Mouse (Mus musculus) midbrain, embryonic 12.5 days (tissue): ENCODE measurements around the gene Vash2. TPM values are rescaled to one million over a fixed set of nuclear protein-coding genes. Genes with fewer than 3 reads are reported as not detected.

ENCODE experiments used
- ATAC-seq: fragments of 200-750 bp; cut with Nextera tagmentation; 2 replicates; pipeline ENCODE4 v1.8.0; 2017; ENCODE audit warnings: low read depth, moderate TSS enrichment, moderate library complexity; ENCODE audit not compliant: low FRiP score
- H3K27ac ChIP-seq: fragments of 300-500 bp; sonication (generic); replicated peaks from 2 replicates; pipeline ENCODE4 v1.5.1; 2016; ENCODE audit warnings: mild to moderate bottlenecking
- H3K27me3 ChIP-seq: fragments of 300-500 bp; sonication (generic); 2 replicates; pipeline ENCODE4 v1.6.1; 2016; ENCODE audit warnings: mild to moderate bottlenecking
- H3K36me3 ChIP-seq: fragments of 300-500 bp; sonication (generic); 2 replicates; pipeline ENCODE4 v1.6.1; 2016
- H3K4me1 ChIP-seq: fragments of 300-500 bp; sonication (generic); 2 replicates; pipeline ENCODE4 v1.6.1; 2016
- H3K4me2 ChIP-seq: fragments of 300-500 bp; sonication (generic); replicated peaks from 2 replicates; pipeline ENCODE4 v1.6.1; 2016; ENCODE audit warnings: mild to moderate bottlenecking, moderate library complexity
- H3K4me3 ChIP-seq: fragments of 300-500 bp; sonication (generic); 2 replicates; pipeline ENCODE4 v1.5.1; 2016; ENCODE audit warnings: mild to moderate bottlenecking
- H3K9ac ChIP-seq: fragments of 300-500 bp; sonication (generic); replicated peaks from 2 replicates; pipeline ENCODE4 v1.6.1; 2016; ENCODE audit warnings: mild to moderate bottlenecking, moderate library complexity
- H3K9me3 ChIP-seq: fragments of 300-500 bp; sonication (generic); 2 replicates; pipeline ENCODE4 v1.6.1; 2016; ENCODE audit warnings: mild to moderate bottlenecking
- WGBS: fragments of 180-500 bp; shearing (Covaris S2); methylation state at CpG from one replicate; pipeline ENCODE4 v1.1.7; 2016; 5-methylcytosine and 5-hydroxymethylcytosine counted together
- polyA plus RNA-seq: library from polyadenylated mRNA; unstranded; fragments of >200 nt; fragmentation: Nextera tagmentation; extraction: Ambion mirVana; gene quantifications from 2 replicates; pipeline ENCODE4 v1.2.1, GENCODE M21; 2016

The Vash2 gene
- polyA plus RNA-seq, 1 experiment from 2014 or later = 67.2 TPM

DNA sequence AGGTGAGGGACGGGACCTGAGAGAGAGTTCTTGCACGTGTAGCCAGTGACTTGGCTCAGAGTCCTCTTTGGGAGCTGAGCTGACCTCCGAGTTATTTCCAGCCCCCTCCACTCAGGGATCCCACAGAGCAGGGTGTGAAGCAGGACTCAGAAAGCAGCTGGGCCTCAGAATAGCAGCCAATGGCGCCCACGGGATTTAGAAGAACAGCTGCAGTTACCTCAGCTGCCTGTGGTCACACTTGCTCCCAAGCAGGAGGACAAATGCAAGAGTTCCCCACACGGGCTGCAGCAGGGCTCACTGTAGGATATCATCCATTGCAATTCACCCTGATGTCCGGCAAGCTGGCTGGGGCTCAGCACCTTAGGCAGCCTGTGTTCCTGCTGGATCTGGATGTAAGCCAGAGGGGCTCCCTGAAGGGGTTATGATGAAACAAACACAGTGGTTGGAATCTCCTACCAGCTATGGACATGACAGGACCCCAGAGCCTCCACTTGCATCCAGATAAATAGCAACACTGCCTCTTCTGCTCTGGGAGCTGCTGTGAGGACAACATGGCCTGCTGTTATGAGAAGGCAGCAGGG lies 6.4 kb downstream of the Vash2 start:
- no peaks in the 10 kb centered on the region for H3K27me3 ChIP-seq
- peaks cover 63% of the 10 kb centered on the region for H3K36me3 ChIP-seq
- 80% methylated on average over 7 of the region's 7 CpGs for WGBS
- H3K4me1 ChIP-seq = peaks cover 16% of the 10 kb centered on the region
- H3K4me2 ChIP-seq = no peak overlapping the region
- ATAC-seq = no peak
- no peaks in the 10 kb centered on the region for H3K9me3 ChIP-seq
- no peak overlapping the region for H3K27ac ChIP-seq
- no peak overlapping the region for H3K4me3 ChIP-seq
- H3K9ac ChIP-seq = no peak overlapping the region

DNA sequence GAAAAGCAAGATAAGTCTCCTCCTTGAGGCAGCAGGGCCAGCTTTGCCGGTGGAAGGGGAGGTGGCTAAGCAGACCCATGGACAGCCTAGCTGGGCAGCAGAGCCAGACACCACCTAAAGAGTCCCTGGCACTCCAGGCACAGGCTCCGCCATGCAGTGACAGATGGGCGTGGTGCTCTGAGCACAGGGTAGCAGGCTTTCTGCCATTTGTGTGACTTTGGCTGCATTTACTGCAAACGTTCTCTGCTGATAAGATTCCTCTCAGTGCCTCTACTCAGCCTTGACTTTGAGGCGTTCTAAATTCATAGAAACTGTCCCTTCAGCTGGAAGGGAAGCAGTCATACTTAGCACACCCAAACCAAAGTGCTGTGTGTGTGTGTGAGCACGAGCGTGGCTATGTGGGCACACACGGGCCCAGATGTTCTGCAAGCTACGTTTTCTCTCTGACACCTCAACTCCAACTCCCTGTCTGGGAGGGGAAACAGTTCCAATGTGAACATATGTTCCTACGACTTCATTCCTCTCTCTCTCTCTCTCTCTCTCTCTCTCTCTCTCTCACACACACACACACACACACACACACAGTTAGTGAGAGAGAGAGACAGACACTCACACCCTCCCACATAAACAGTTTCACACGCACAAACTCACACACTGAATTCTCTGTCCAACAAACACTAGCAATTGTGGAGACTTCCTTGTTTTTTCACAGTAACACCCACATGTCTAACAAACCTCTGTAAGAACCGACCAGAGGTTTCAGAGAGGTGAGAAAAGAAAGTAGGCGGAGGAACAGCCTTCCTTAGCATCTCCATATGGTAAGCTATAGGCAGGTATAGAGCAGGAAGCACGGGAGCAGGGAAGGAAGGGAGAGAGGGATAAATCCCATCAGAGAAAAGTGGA lies 7.1 kb downstream of the Vash2 start:
- WGBS = 91% methylated on average over 14 of the region's 14 CpGs
- Histone ChIP-seq H3K27ac (no peak overlapping the region), H3K9ac (no peak overlapping the region), H3K4me1 (peaks cover 9% of the 10 kb centered on the region), H3K27me3 (no peaks in the 10 kb centered on the region), H3K36me3 (peaks cover 67% of the 10 kb centered on the region), H3K9me3 (no peaks in the 10 kb centered on the region), H3K4me3 (no peak overlapping the region), H3K4me2 (no peak overlapping the region)
- no peak for ATAC-seq

DNA sequence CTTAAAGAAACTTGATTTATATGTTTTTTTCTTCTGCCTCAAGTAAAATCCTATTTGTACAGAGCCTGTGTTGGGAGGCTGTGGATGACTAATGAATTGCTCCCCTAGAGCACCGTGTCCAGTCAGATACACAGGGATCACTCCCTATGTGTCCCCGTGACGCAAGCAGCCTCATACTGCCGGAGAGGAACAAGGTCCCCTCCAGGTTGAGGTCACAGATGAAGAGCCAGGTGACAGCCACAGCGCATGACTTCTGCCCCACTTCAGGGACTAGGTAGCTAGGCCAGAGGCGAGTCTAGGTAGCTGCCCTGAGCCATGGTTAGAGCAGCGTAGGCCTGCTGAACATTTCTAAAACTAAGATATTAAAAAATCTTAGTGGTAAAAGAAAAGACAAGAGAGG lies 11.1 kb downstream of the Vash2 start:
- Histone ChIP-seq H3K4me1 (no peaks in the 10 kb centered on the region), H3K4me2 (no peak overlapping the region), H3K9me3 (no peaks in the 10 kb centered on the region), H3K27ac (no peak overlapping the region), H3K9ac (no peak overlapping the region), H3K4me3 (no peak overlapping the region), H3K27me3 (no peaks in the 10 kb centered on the region), H3K36me3 (peaks cover 83% of the 10 kb centered on the region)
- ATAC-seq = no peak
- WGBS = 96% methylated on average over 7 of the region's 7 CpGs

DNA sequence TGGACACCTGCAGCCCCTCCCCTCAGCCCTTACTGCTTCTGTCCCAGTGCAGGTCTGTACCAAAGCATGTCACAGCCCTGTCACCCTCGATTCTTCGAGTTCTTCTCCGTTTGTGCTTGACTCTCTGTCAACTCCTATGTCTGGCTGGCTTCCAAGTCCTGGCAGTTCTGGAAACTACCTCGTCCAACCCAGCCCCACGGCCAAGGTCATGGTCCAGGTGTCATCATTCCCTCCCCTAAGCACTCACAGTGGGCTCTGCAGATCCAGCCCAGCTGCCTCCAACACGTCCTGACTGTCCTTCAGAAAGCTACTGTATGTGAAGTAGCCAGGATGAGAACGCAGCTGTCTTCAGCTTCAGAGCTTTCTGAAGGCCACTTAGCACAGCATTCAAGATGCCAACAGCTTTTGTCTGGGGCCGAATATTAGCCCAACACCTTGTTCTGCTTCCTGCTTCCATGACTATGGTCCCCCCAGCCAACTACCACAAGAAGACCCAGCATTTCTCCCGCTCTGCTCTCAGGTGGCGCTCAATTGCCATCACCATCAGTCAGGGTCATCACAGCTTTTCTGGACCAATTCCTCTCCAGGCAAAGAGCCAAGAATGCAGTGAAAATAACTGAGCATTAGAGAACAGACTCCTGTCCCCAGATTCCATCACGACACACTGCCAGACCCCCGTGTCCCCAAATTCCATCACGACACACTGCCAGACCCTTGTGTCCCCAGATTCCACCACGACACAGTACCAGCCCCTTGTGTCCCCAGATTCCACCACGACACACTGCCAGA lies 13.9 kb downstream of the Vash2 start:
- Histone ChIP-seq H3K9me3 (no peaks in the 10 kb centered on the region), H3K4me3 (no peak overlapping the region), H3K9ac (no peak overlapping the region), H3K27ac (no peak overlapping the region), H3K36me3 (peaks cover 85% of the 10 kb centered on the region), H3K4me1 (no peaks in the 10 kb centered on the region), H3K4me2 (no peak overlapping the region), H3K27me3 (no peaks in the 10 kb centered on the region)
- WGBS = 94% methylated on average over 15 of the region's 15 CpGs
- ATAC-seq = no peak

DNA sequence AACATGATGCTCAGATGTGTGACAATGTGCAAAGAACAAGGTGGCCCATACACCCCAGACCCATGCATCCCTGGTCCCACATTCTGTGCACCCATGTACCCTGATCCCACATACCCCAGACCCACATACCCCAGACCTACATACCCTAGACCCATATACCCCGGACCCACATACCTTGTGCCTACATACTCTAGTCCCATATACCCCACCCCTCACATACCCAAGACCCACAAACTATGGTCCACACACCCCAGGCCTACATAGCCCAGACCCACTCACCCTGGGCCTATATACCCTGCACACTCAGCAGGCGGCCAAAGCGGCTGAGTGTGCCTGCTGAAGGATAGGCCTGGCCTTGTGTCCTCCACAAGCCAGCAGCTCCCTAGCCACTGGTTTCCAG lies 16.3 kb downstream of the Vash2 start:
- whole genome bisulfite sequencing = 95% methylated on average over 3 of the region's 3 CpGs
- no peak for ATAC-seq
- Histone ChIP-seq H3K27ac (no peak overlapping the region), H3K27me3 (no peaks in the 10 kb centered on the region), H3K4me3 (no peak overlapping the region), H3K4me2 (no peak overlapping the region), H3K36me3 (peaks cover 90% of the 10 kb centered on the region), H3K9ac (no peak overlapping the region), H3K9me3 (no peaks in the 10 kb centered on the region), H3K4me1 (no peaks in the 10 kb centered on the region)

DNA sequence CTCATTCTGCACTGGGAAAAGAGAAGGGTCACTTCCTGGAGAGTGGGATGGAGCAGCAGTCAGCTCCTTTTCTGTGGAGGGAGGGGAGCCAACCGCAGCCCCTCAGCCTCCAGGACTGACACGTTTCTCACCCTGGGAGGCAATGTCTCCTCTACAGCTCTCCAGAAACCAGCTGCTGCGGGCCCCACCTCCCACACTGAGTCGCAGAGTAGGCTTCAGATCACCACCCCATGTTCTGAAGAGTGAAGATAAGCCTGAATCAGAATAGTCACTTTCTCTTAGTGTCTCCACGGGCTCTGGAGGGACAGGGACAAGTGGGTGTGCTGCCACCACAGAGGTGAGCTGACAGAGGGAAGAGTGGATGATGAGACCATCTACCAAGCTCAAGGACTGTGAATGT lies 20.3 kb downstream of the Vash2 start:
- no peak overlapping the region for H3K4me2 ChIP-seq
- no peak overlapping the region for H3K9ac ChIP-seq
- peaks cover 93% of the 10 kb centered on the region for H3K36me3 ChIP-seq
- no peaks in the 10 kb centered on the region for H3K9me3 ChIP-seq
- no peaks in the 10 kb centered on the region for H3K27me3 ChIP-seq
- WGBS = 82% methylated on average over 5 of the region's 5 CpGs
- ATAC-seq = no peak
- no peaks in the 10 kb centered on the region for H3K4me1 ChIP-seq
- no peak overlapping the region for H3K27ac ChIP-seq
- H3K4me3 ChIP-seq = no peak overlapping the region

DNA sequence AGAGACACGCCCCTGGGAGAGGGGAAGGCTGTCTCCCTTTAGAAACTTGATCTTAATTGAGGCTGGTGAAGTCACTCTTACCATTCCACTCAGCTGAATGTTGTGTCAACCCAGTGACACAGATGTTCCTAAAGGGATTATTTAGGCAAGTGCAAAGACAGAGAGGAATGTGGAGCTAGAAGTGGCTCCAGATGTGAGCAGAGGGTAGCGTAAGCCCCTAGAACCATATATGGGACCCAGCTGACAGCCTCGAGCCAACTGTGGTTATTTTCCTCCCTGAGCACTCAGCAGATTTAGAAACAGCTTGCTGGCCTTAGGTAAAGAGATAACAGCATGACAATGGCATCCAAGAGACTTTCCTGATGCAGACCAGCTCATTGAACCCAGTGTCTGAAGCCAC lies 26.1 kb downstream of the Vash2 start:
- Histone ChIP-seq H3K9me3 (no peaks in the 10 kb centered on the region), H3K4me2 (no peak overlapping the region), H3K9ac (no peak overlapping the region), H3K27me3 (no peaks in the 10 kb centered on the region), H3K4me1 (no peaks in the 10 kb centered on the region), H3K4me3 (no peak overlapping the region), H3K27ac (no peak overlapping the region), H3K36me3 (peaks cover 93% of the 10 kb centered on the region)
- ATAC-seq = no peak
- 83% methylated on average over 3 of the region's 3 CpGs for WGBS

DNA sequence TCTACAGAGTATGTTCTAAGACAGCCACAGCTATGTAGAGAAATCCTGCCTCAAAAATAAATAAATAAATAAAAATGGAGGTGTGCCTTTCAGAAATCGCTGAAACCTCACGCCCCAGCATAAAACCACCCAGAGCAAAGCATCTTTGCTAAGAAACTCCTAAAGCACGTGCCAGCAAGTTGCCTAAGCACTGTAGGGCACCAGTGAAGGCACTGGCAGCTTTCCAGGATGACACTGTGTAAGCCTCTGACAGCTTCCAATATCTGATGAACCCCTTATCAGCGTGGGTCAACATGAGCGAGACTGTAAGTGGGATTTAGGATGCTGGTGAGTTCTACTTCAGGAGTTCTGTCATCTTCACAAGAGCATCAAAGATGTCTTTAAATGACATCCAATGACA lies 28.1 kb downstream of the Vash2 start:
- no peak overlapping the region for H3K4me3 ChIP-seq
- no peak overlapping the region for H3K9ac ChIP-seq
- WGBS = 90% methylated on average over 5 of the region's 5 CpGs
- H3K9me3 ChIP-seq = no peaks in the 10 kb centered on the region
- H3K4me1 ChIP-seq = no peaks in the 10 kb centered on the region
- no peaks in the 10 kb centered on the region for H3K27me3 ChIP-seq
- ATAC-seq = no peak
- H3K4me2 ChIP-seq = no peak overlapping the region
- H3K36me3 ChIP-seq = peaks cover 92% of the 10 kb centered on the region
- H3K27ac ChIP-seq = no peak overlapping the region

DNA sequence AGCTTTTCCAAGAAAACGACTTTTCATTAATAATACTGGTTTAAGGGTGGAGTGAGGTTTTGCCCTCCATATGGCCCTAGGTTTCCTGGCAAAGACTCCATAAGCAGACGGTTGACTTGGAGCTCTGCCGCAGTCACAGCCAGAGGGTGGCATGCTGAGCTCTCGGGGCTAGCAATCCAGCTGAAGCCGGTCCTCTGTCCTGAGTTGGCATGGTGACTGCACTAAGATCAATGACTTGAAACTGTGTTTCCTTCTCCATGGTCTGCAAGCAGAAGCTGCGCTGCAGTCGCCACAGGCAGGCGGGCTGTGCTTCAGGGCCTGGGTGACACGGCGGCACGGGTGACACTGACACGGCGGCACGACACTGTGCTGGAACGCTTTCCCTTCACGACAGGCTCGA lies 30.2 kb downstream of the Vash2 start:
- H3K36me3 ChIP-seq = peaks cover 81% of the 10 kb centered on the region
- no peak for ATAC-seq

DNA sequence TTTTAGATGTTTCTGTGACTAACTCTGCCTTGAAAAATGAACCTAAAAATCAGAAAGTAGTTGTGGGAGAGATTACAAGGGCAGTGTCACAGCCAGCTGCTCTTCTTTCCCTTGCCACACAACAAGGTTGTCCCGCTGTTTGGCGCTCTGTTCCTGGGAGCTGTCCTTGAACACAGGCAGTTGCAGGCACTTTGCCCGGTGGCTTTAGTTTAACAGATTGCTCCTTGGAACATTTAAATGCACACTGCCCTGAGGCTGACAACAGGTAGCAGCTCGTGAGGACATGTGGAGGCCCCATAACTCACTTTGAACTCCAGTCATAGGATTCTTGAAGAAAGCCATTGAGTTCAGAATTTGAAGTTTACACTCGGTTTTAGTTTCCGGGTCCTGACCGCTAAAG lies 30.7 kb downstream of the Vash2 start:
- ATAC-seq = no peak

More for the DNA sequence above, 30.2 kb downstream of the Vash2 start:
- no peaks in the 10 kb centered on the region for H3K27me3 ChIP-seq
- no peaks in the 10 kb centered on the region for H3K4me1 ChIP-seq
- no peak overlapping the region for H3K27ac ChIP-seq
- WGBS = 89% methylated on average over 17 of the region's 17 CpGs
- no peak overlapping the region for H3K9ac ChIP-seq
- H3K9me3 ChIP-seq = no peaks in the 10 kb centered on the region
- no peak overlapping the region for H3K4me2 ChIP-seq
- H3K4me3 ChIP-seq = no peak overlapping the region

DNA sequence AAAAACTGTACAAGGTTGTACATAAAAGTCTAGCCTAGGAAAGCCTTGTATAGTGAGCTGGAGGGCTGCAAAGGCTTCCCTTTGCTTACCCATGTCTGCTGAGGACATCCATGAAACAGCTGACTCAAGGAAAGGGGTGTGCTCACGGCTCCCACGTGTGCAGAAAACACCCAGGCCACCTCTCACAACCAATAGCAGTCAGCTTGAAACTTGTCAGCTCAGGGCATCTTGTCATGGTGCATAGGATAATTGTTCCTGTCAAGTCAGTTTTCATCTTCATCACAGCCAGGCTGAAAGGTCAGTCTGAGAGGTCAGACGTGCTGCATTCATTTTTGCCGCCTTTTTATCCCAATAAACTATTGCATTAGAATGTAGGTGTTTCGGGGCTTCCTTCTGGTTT lies 31.1 kb downstream of the Vash2 start:
- no peak for ATAC-seq
- Histone ChIP-seq H3K4me3 (no peak overlapping the region), H3K36me3 (peaks cover 83% of the 10 kb centered on the region), H3K4me1 (no peaks in the 10 kb centered on the region), H3K9me3 (no peaks in the 10 kb centered on the region), H3K9ac (no peak overlapping the region), H3K27ac (no peak overlapping the region), H3K27me3 (no peaks in the 10 kb centered on the region), H3K4me2 (no peak overlapping the region)
- 79% methylated on average over 5 of the region's 5 CpGs for WGBS

More for the DNA sequence above, 30.7 kb downstream of the Vash2 start:
- Histone ChIP-seq H3K4me2 (no peak overlapping the region), H3K9me3 (no peaks in the 10 kb centered on the region), H3K36me3 (peaks cover 82% of the 10 kb centered on the region), H3K27me3 (no peaks in the 10 kb centered on the region), H3K4me3 (no peak overlapping the region), H3K4me1 (no peaks in the 10 kb centered on the region), H3K9ac (no peak overlapping the region), H3K27ac (no peak overlapping the region)
- WGBS = 90% methylated on average over 7 of the region's 7 CpGs

DNA sequence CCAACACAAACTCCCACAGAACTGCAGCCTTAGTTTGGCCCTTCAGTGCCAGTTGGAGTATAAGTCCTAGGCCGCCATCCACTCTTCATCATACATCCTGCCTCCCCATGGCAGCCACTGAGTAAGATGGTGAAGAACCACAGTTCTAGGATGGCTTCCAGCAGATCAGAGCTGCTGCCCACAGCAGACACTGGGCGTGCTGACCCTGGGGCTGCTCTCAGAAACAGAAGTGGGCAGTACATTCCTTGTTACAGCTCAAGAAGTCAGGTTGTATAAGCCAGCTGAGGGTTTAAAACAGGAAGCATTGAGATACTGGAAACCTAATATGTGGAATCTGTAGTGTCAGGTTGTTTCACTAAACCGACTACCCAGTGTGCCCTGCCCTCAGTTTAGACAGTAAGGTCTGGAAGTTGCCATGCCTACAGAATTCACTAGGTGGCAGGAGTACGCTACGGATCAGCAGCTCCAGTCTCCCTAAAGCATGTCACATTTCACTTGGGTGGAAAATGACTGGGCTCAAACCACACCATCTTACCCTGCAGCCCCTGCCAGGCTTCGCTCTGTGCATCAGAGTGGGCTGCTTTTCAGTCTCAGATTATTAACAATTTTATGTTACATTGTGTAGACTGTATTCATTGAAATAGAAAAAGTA lies 34.9 kb downstream of the Vash2 start:
- H3K36me3 ChIP-seq = peaks cover 81% of the 10 kb centered on the region
- no peak overlapping the region for H3K4me3 ChIP-seq
- H3K4me1 ChIP-seq = no peaks in the 10 kb centered on the region
- H3K9ac ChIP-seq = no peak overlapping the region
- peak; percentile 80 for ATAC-seq
- H3K4me2 ChIP-seq = no peak overlapping the region
- H3K27ac ChIP-seq = no peak overlapping the region
- H3K9me3 ChIP-seq = no peaks in the 10 kb centered on the region
- WGBS = 57% methylated on average over 6 of the region's 6 CpGs
- H3K27me3 ChIP-seq = no peaks in the 10 kb centered on the region
